Comparison of ENCODE assay signal across 17 mouse cellular contexts in the genomic region with DNA sequence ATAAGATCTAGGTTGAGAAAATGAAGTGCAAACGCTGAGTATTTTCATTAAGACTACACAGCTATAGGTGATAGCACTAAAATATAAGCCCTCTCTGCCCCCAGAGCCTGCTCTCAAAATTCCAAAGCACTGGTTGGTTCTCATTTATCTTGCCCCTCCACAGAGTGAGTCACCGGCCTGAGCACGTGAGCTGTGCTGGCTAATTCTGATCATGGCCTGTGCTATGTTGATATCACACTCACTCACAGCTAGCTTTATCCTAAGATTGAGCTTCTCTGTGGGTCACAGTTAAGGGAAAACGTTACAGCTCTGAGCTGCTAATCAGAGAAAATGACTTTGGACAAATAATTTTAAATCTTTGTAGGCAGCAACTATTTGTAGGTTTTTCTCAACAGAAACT. TPM values are rescaled to one million over a fixed set of nuclear protein-coding genes. Genes with fewer than 3 reads are reported as not detected.
DNase-seq lines count a peak whose midpoint lies in the region; ATAC-seq and TF ChIP-seq lines count a peak whose summit lies in the region.
"Had no signal": no experiment of that assay in that cellular context is flagged by ENCODE, and none has a peak within 500 bp of the region (broad histone marks: within the 10 kb centered on the region; RNA-seq: fewer than 3 reads in every experiment).

No protein-coding gene starts in this region.

- H3K9ac ChIP-seq in heart, embryonic 12.5 days, result no peak overlapping the region
- peak overlapping the region; percentile 17; the same call in 1 of the 2 replicates for H3K9ac ChIP-seq in liver, embryonic 13.5 days
- H3K9ac ChIP-seq in hindbrain, embryonic 16.5 days (ENCODE audit: low read depth, low read length), result no peak overlapping the region
- H3K9ac ChIP-seq: embryonic facial prominence, embryonic 12.5 days; limb, embryonic 15.5 days had no signal

- peaks cover 23% of the 10 kb centered on the region for H3K79me2 ChIP-seq in C2C12 (ENCODE audit: control insufficient read depth, insufficient read depth)

- no peak overlapping the region for H3ac ChIP-seq in C2C12 (ENCODE audit: control insufficient read depth, insufficient read length, low read depth)

- peak; percentile 62; the same call in 1 of the 2 replicates for ATAC-seq in heart, embryonic 12.5 days (ENCODE audit: insufficient number of reproducible peaks, low FRiP score)
- peak; percentile 68 for ATAC-seq in liver, embryonic 13.5 days (ENCODE audit: low read depth)
- no peak for ATAC-seq in hindbrain, embryonic 16.5 days
- ATAC-seq: intestine, embryonic 16.5 days had no signal

- TF ChIP-seq CTCF in C2C12 (IDR thresholded peaks at IDR 0.05; ENCODE audit: control insufficient read depth, insufficient read depth, insufficient read length), result no peak

- peak; percentile 77 for DNase-seq in adrenal gland, adult 2 months
- DNase-seq in liver, embryonic 13.5 days, result peak; percentile 56
- no peak for DNase-seq in right cerebral cortex, adult 2 months (ENCODE audit: low spot score in 2 of 2)
- no peak for DNase-seq in cerebellum, postnatal 14 days
- DNase-seq in gastrocnemius, postnatal 36 days, result no peak
- DNase-seq: cerebellum, adult 9-11 months had no signal

- H3K4me1 ChIP-seq in heart, embryonic 12.5 days (replicated peaks), result peaks cover 11% of the 10 kb centered on the region
- H3K4me1 ChIP-seq in liver, embryonic 13.5 days (replicated peaks), result peaks cover 35% of the 10 kb centered on the region
- peaks cover 6% of the 10 kb centered on the region for H3K4me1 ChIP-seq in hindbrain, embryonic 16.5 days (ENCODE audit: control insufficient read depth, insufficient read depth, low read depth, low read length)

- intact Hi-C loops in gastrocnemius, postnatal 36 days (cut with DNase I), result no loop called here

- peaks cover 10% of the 10 kb centered on the region for H3K79me3 ChIP-seq in C2C12 (ENCODE audit: low read depth)

- 35% methylated on average over 4 of the region's 4 CpGs for WGBS in heart, embryonic 12.5 days
- 24% methylated on average over 4 of the region's 4 CpGs for WGBS in liver, embryonic 13.5 days (ENCODE audit: insufficient replicate concordance)
- 93% methylated on average over 4 of the region's 4 CpGs for WGBS in hindbrain, embryonic 16.5 days

- H3K27me3 ChIP-seq in C2C12 (ENCODE audit: control insufficient read depth, insufficient read depth, insufficient read length), result no peaks in the 10 kb centered on the region
- no peaks in the 10 kb centered on the region for H3K27me3 ChIP-seq in heart, embryonic 12.5 days (replicated peaks)
- H3K27me3 ChIP-seq in liver, embryonic 13.5 days, result no peaks in the 10 kb centered on the region
- H3K27me3 ChIP-seq in hindbrain, embryonic 16.5 days (replicated peaks; ENCODE audit: control insufficient read depth, insufficient read depth, low read length), result no peaks in the 10 kb centered on the region
- H3K27me3 ChIP-seq: embryonic facial prominence, embryonic 12.5 days; limb, embryonic 15.5 days had no signal

- peaks cover 34% of the 10 kb centered on the region for H3K36me3 ChIP-seq in C2C12 (ENCODE audit: control insufficient read depth, insufficient read depth)
- H3K36me3 ChIP-seq in heart, embryonic 12.5 days, result peaks cover 32% of the 10 kb centered on the region
- H3K36me3 ChIP-seq in liver, embryonic 13.5 days, result peaks cover 48% of the 10 kb centered on the region
- H3K36me3 ChIP-seq in hindbrain, embryonic 16.5 days (ENCODE audit: control insufficient read depth, insufficient read depth, low read length), result peaks cover 16% of the 10 kb centered on the region

- peak overlapping the region; percentile 47 for H3K27ac ChIP-seq in heart, embryonic 12.5 days (ENCODE audit: poor library complexity, severe bottlenecking)
- no peak overlapping the region for H3K27ac ChIP-seq in liver, embryonic 13.5 days
- no peak overlapping the region for H3K27ac ChIP-seq in hindbrain, embryonic 16.5 days (ENCODE audit: low read depth, low read length)
- H3K27ac ChIP-seq: embryonic facial prominence, embryonic 12.5 days; limb, embryonic 15.5 days had no signal

- H3K4me2 ChIP-seq in heart, embryonic 12.5 days, result no peak overlapping the region
- H3K4me2 ChIP-seq in liver, embryonic 13.5 days, result peak overlapping the region; percentile 95; the same call in 1 of the 2 replicates
- no peak overlapping the region for H3K4me2 ChIP-seq in hindbrain, embryonic 16.5 days (ENCODE audit: low read length)
- H3K4me2 ChIP-seq: embryonic facial prominence, embryonic 12.5 days; limb, embryonic 15.5 days had no signal

- H3K4me3 ChIP-seq in C2C12 (ENCODE audit: insufficient read depth, poor library complexity, severe bottlenecking), result no peak overlapping the region
- no peak overlapping the region for H3K4me3 ChIP-seq in heart, embryonic 12.5 days
- H3K4me3 ChIP-seq in liver, embryonic 13.5 days (replicated peaks), result no peak overlapping the region
- H3K4me3 ChIP-seq in hindbrain, embryonic 16.5 days (ENCODE audit: low read length), result no peak overlapping the region
- H3K4me3 ChIP-seq: embryonic facial prominence, embryonic 12.5 days; limb, embryonic 15.5 days had no signal

- no peaks in the 10 kb centered on the region for H3K9me3 ChIP-seq in heart, embryonic 12.5 days (replicated peaks)
- H3K9me3 ChIP-seq in liver, embryonic 13.5 days (replicated peaks), result no peaks in the 10 kb centered on the region
- no peaks in the 10 kb centered on the region for H3K9me3 ChIP-seq in hindbrain, embryonic 16.5 days (ENCODE audit: control insufficient read depth, low read length)
- H3K9me3 ChIP-seq: embryonic facial prominence, embryonic 12.5 days; limb, embryonic 15.5 days had no signal

TF ChIP-seq in C2C12, 6 proteins besides CTCF, POLR2A, EP300 and RAD21:
- TF ChIP-seq USF1 (IDR thresholded peaks at IDR 0.05; ENCODE audit: low read depth), result peak; percentile 60
- TF ChIP-seq MYOD1 (IDR thresholded peaks at IDR 0.05; ENCODE audit: control insufficient read depth, insufficient read length, low read depth), result no peak

RNA-seq across cellular contexts. Expression of gene Rbm45, which starts 2.5 kb away (rescaled TPM):
- 24.1 TPM for polyA plus RNA-seq in C2C12 (2012; fragmentation: generic; extraction: Trizol)
- 10 to 100 TPM; 41.3 to 58.0 TPM for total RNA-seq in adrenal gland, adult 2 months (2021)
- 12.5 and 13.5 TPM in 2 replicates for polyA plus RNA-seq in adrenal gland, adult 2 months (2012; rRNA removed)
- 14.2 and 14.9 TPM in 2 replicates for polyA plus RNA-seq in heart, embryonic 12.5 days (2016; fragmentation: Nextera tagmentation; extraction: Ambion mirVana)
- polyA plus RNA-seq in liver, embryonic 13.5 days (2015; fragmentation: Nextera tagmentation; extraction: Ambion mirVana), result 8.8 and 9.7 TPM in 2 replicates
- polyA plus RNA-seq in hindbrain, embryonic 16.5 days (2015; fragmentation: Nextera tagmentation; extraction: Ambion mirVana), result 12.0 and 16.2 TPM in 2 replicates
- total RNA-seq in gastrocnemius, postnatal 36 days (2021), result 1 to 10 TPM; 9.1 to 9.6 TPM

RNA-seq across cellular contexts. Expression of gene Cyct, which starts 12.0 kb away (rescaled TPM):
- not detected for polyA plus RNA-seq in C2C12 (2012; fragmentation: generic; extraction: Trizol)
- total RNA-seq in adrenal gland, adult 2 months (2021), result not detected
- polyA plus RNA-seq in adrenal gland, adult 2 months (2012; rRNA removed), result not detected in 2 replicates
- polyA plus RNA-seq in heart, embryonic 12.5 days (2016; fragmentation: Nextera tagmentation; extraction: Ambion mirVana), result not detected in 2 replicates
- polyA plus RNA-seq in liver, embryonic 13.5 days (2015; fragmentation: Nextera tagmentation; extraction: Ambion mirVana), result not detected in 2 replicates
- polyA plus RNA-seq in hindbrain, embryonic 16.5 days (2015; fragmentation: Nextera tagmentation; extraction: Ambion mirVana), result not detected in 2 replicates
- total RNA-seq in gastrocnemius, postnatal 36 days (2021), result not detected
- total RNA-seq: gastrocnemius, adult 18-20 months; hematopoietic stem cell, adult 5-6 weeks; layer of hippocampus, adult 18-20 months; left cerebral cortex, adult 8-10 months had no signal
- polyA plus RNA-seq: embryonic facial prominence, embryonic 12.5 days; forebrain, embryonic 11.5 days; intestine, embryonic 16.5 days; limb, embryonic 15.5 days had no signal

RNA-seq across cellular contexts. Expression of gene Pde11a, which starts 33.7 kb away (rescaled TPM):
- not detected for polyA plus RNA-seq in C2C12 (2012; fragmentation: generic; extraction: Trizol)
- under 1 TPM; 0.17 to 0.31 TPM for total RNA-seq in adrenal gland, adult 2 months (2021)
- 0.09 TPM in 1 of 2 replicates, not detected in the other for polyA plus RNA-seq in adrenal gland, adult 2 months (2012; rRNA removed)
- 0.06 TPM in 2 replicates for polyA plus RNA-seq in heart, embryonic 12.5 days (2016; fragmentation: Nextera tagmentation; extraction: Ambion mirVana)
- polyA plus RNA-seq in liver, embryonic 13.5 days (2015; fragmentation: Nextera tagmentation; extraction: Ambion mirVana), result 0.02 TPM in 1 of 2 replicates, not detected in the other
- polyA plus RNA-seq in hindbrain, embryonic 16.5 days (2015; fragmentation: Nextera tagmentation; extraction: Ambion mirVana), result 1.2 TPM in 2 replicates
- under 1 TPM in 1 of 2 experiments, not detected in 1; 0.15 TPM for total RNA-seq in gastrocnemius, postnatal 36 days (2021)
- total RNA-seq: hematopoietic stem cell, adult 5-6 weeks had no signal

RNA-seq across cellular contexts. Expression of gene Osbpl6, which starts 34.1 kb away (rescaled TPM):
- 3.0 TPM for polyA plus RNA-seq in C2C12 (2012; fragmentation: generic; extraction: Trizol)
- total RNA-seq in adrenal gland, adult 2 months (2021), result 10 to 100 TPM; 25.0 to 30.4 TPM
- polyA plus RNA-seq in adrenal gland, adult 2 months (2012; rRNA removed), result 17.3 and 17.7 TPM in 2 replicates
- 6.8 and 7.2 TPM in 2 replicates for polyA plus RNA-seq in heart, embryonic 12.5 days (2016; fragmentation: Nextera tagmentation; extraction: Ambion mirVana)
- 0.43 and 0.70 TPM in 2 replicates for polyA plus RNA-seq in liver, embryonic 13.5 days (2015; fragmentation: Nextera tagmentation; extraction: Ambion mirVana)
- polyA plus RNA-seq in hindbrain, embryonic 16.5 days (2015; fragmentation: Nextera tagmentation; extraction: Ambion mirVana), result 22.8 and 27.5 TPM in 2 replicates
- 10 to 100 TPM; 33.8 to 36.3 TPM for total RNA-seq in gastrocnemius, postnatal 36 days (2021)
- total RNA-seq: hematopoietic stem cell, adult 5-6 weeks had no signal

Comparison
In these comparisons a context has a peak if more than half of its experiments do, and no peak if none do; other contexts are left out.
1. DNase-seq: peak in adrenal gland, adult 2 months (single experiment) and liver, embryonic 13.5 days (single experiment); none in right cerebral cortex, adult 2 months (0 of 2), cerebellum, postnatal 14 days (0 of 2) and gastrocnemius, postnatal 36 days (0 of 2).